Mouse (Mus musculus) lung, adult 2 months (tissue): ENCODE results near the gene Gm10142. TPM values are rescaled to one million over a fixed set of nuclear protein-coding genes. Genes with fewer than 3 reads are reported as not detected.

Experiments used
- DNase-seq: peaks from one replicate; pipeline ENCODE4 v3.0.0; 2022
- H3K4me1 ChIP-seq: fragments of 200-500 bp; 2 replicates; pipeline ENCODE4 v1.6.1; 2011; ENCODE audit warnings: low read length; ENCODE audit not compliant: control insufficient read depth, insufficient read depth
- H3K4me3 ChIP-seq: fragments of 200-500 bp; replicated peaks from 2 replicates; pipeline ENCODE3; 2011; ENCODE audit warnings: low read depth, mild to moderate bottlenecking, control low read depth, low read length; ENCODE audit errors: extremely low read depth
- CTCF ChIP-seq: fragments of 200-500 bp; IDR thresholded peaks from 2 replicates; pipeline ENCODE4 v1.5.1; 2011; ENCODE audit warnings: mild to moderate bottlenecking, low read length, control low read depth; ENCODE audit not compliant: insufficient read depth
- POLR2A ChIP-seq: fragments of 200-500 bp; IDR thresholded peaks from 2 replicates; pipeline ENCODE4 v1.6.1; 2011; ENCODE audit warnings: low read depth, mild to moderate bottlenecking, control low read depth, low read length, borderline replicate concordance; ENCODE audit errors: extremely low read depth
- WGBS: fragments of 180-500 bp; shearing (Covaris S2); methylation state at CpG from one replicate; pipeline ENCODE4 v1.1.7; 2018; 5-methylcytosine and 5-hydroxymethylcytosine counted together
- polyA plus RNA-seq: library from polyadenylated mRNA; depleted of rRNA; stranded (reverse); fragments of >200 nt; gene quantifications from 2 replicates; pipeline ENCODE4 v1.2.3, GENCODE M21; 2012; rRNA removed

Gm10142 gene
- polyA plus RNA-seq, result 1.4 TPM in 1 of 2 replicates, not detected in the other

- no peak for TF ChIP-seq POLR2A
- TF ChIP-seq CTCF, result no peak
- H3K4me1 ChIP-seq, result no peaks in the 10 kb centered on the region
- DNase-seq, result no peak
- no peak within 1 kb of the TSS for H3K4me3 ChIP-seq
- 89% methylated on average over 1 of the region's 1 CpGs for WGBS
Observed at GRCm38 (mm10) chr10:77715507-77715906, at the start of gene Gm10142. Gene Gm10142, plus strand, starts transcription at chr10:77715807.

- TF ChIP-seq CTCF (no peak), POLR2A (no peak)
- H3K4me1 ChIP-seq, result no peaks in the 10 kb centered on the region
- no peak for DNase-seq
- H3K4me3 ChIP-seq, result no peak overlapping the region
- 60% methylated on average over 8 of the region's 8 CpGs for WGBS
Observed at GRCm38 (mm10) chr10:77666342-77666741, 49.3 kb upstream of the Gm10142 start.

GRCm38 (mm10) chr10:77667402-77667801, 48.2 kb upstream of the Gm10142 start:
- TF ChIP-seq CTCF (no peak), POLR2A (no peak)
- no peaks in the 10 kb centered on the region for H3K4me1 ChIP-seq
- H3K4me3 ChIP-seq, result no peak overlapping the region
- WGBS, result 55% methylated on average over 4 of the region's 4 CpGs
- no peak for DNase-seq

- WGBS, result 73% methylated on average over 4 of the region's 4 CpGs
- Histone ChIP-seq H3K4me1 (no peaks in the 10 kb centered on the region), H3K4me3 (no peak overlapping the region)
- no peak for TF ChIP-seq POLR2A
- TF ChIP-seq CTCF, result no peak
- DNase-seq, result no peak
Observed at GRCm38 (mm10) chr10:77670710-77671109, 44.9 kb upstream of the Gm10142 start.

- TF ChIP-seq CTCF (no peak), POLR2A (no peak)
- WGBS, result 21% methylated on average over 4 of the region's 4 CpGs
- no peak for DNase-seq
Observed at GRCm38 (mm10) chr10:77671519-77671918, 44.1 kb upstream of the Gm10142 start.

DNA sequence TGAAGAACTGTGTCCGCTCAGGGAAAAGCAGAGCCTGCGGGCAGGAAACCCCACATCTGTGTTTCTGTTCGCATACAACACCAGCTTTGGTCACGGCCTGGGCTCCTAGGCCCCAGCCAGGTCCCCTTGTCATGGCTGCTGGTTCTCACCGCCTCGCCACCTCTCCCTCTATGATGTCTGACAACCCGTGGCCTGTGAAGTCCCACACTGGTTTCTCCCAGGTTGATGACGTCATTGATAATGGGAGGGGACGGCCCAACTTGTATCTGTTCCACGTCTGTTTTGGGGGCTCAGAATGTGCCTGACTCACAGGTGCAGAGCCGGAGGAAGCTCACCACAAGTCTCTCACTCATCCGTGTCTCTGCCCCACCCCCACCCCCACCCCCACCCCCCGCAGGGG, 41.8 kb upstream of the Gm10142 start:
- WGBS, result 60% methylated on average over 13 of the region's 13 CpGs
- TF ChIP-seq POLR2A (no peak), CTCF (no peak)
- Histone ChIP-seq H3K4me1 (no peaks in the 10 kb centered on the region), H3K4me3 (no peak overlapping the region)
- no peak for DNase-seq

More at GRCm38 (mm10) chr10:77671519-77671918, 44.1 kb upstream of the Gm10142 start:
- Histone ChIP-seq H3K4me3 (no peak overlapping the region), H3K4me1 (no peaks in the 10 kb centered on the region)

- Histone ChIP-seq H3K4me1 (no peaks in the 10 kb centered on the region), H3K4me3 (no peak overlapping the region)
- under 1% methylated on average over 35 of the region's 35 CpGs for WGBS
- DNase-seq, result no peak
- TF ChIP-seq CTCF (no peak), POLR2A (no peak)
Observed at GRCm38 (mm10) chr10:77677562-77677961, 38.0 kb upstream of the Gm10142 start.

DNA sequence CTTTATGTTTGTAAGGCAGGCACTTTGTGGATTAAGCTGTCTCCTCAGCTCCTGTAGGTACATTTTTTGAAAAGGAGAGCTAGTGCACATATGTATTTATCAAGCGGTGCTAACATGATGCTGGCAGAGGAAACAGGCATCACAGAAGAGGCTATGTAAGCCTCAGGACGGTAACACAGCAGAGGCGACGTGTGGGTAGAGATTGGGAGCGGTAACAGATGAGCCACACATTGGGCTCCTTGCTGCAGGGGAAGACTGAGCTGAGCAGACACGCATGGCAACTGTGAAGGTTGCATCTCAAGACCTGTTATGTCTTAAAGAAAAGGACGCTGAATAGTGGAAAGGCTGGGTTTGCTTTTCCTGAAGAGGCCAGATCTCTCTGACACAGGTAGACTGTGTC, 32.6 kb upstream of the Gm10142 start:
- H3K4me1 ChIP-seq, result no peaks in the 10 kb centered on the region
- 69% methylated on average over 7 of the region's 7 CpGs for WGBS
- TF ChIP-seq POLR2A (no peak), CTCF (no peak)
- H3K4me3 ChIP-seq, result no peak overlapping the region
- no peak for DNase-seq

GRCm38 (mm10) chr10:77684181-77684580, 31.4 kb upstream of the Gm10142 start:
- H3K4me1 ChIP-seq, result no peaks in the 10 kb centered on the region
- no peak overlapping the region for H3K4me3 ChIP-seq
- TF ChIP-seq CTCF, result no peak
- TF ChIP-seq POLR2A, result no peak
- DNase-seq, result no peak
- WGBS, result 29% methylated on average over 8 of the region's 8 CpGs

GRCm38 (mm10) chr10:77685895-77686664, 29.5 kb upstream of the Gm10142 start, which contains the start of gene Tspear:
Gene Tspear, plus strand, starts transcription at chr10:77686569.
- H3K4me3 ChIP-seq, result no peak within 1 kb of the TSS
- TF ChIP-seq CTCF (no peak), POLR2A (no peak)
- H3K4me1 ChIP-seq, result no peaks in the 10 kb centered on the region
- 6% methylated on average over 22 of the region's 22 CpGs for WGBS
- DNase-seq, result no peak
